ENCODE assay signal across 11 mouse cellular contexts in genomic region chr12:60675751-60676150, GRCm38 (mm10).
"Had no signal": no experiment of that assay in that cellular context is flagged by ENCODE, and none has a peak within 500 bp of the region (broad histone marks: within the 10 kb centered on the region; RNA-seq: fewer than 3 reads in every experiment).

No protein-coding gene starts in this region.

- DNase-seq: kidney, postnatal 36 days; left cerebral cortex, postnatal 4 days; liver, postnatal 0 days; lung, embryonic 14.5 days; lung, postnatal 10 days; lung, postnatal 36 days; retina, postnatal 1 day; right cerebral cortex, postnatal 25 days; spleen, adult 18-20 months; thymus, adult 18-20 months; thymus, postnatal 36 days had no signal
